Mouse (Mus musculus): Measurements from ENCODE around the gene Il20rb. TPM values are rescaled to one million over a fixed set of nuclear protein-coding genes. Genes with fewer than 3 reads are reported as not detected.

Gene Il20rb
- total RNA-seq, 2 experiments from 2014 or later = 3.8 to 4.1 TPM

GRCm38 (mm10) chr9:100436865-100437595, 49.6 kb downstream of the Il20rb start:
- no peak for DNase-seq (ENCODE audit: extremely low spot score in 1 of 2, low spot score in 1 of 2)

DNA sequence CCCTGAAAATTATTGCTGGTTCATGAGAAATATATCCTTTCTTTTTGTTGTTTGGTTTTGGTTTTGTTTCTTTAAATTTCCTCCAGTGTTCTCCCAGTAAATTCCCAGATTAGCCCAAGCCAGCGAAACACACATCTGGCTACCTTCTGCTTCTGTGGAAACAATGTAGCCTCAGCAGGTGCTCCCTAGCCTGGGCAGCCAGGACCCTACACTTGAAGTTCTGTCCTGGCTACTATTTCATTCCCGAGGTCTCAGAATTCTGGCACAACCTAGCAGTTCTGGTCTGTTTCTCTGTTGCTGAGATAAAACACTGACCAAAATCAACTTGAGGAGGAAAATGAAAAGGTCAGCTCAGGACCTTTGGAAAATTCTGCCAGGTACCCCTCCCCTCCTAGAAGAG, 55.2 kb downstream of the Il20rb start:
- DNase-seq (ENCODE audit: extremely low spot score in 1 of 2, low spot score in 1 of 2) = no peak

DNA sequence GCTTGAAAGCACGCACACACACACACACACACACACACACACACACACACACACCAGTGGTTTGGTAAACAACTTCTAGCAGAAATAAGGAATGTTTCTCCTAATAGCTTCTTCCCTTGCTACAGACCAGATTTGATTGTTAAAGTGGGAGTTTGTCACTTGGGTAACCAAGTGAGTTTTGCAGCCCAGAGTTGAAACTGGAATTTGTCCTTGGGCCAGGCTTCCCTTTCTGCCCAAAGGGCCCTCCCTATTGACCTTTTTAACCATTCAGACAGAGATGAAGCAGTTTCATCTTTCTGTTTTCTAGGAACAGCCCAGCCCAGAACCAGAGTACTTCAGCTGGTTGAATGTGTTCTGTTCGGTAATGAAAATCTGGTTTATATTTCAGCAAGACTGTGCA, 55.7 kb downstream of the Il20rb start:
- no peak for DNase-seq (ENCODE audit: extremely low spot score in 1 of 2, low spot score in 1 of 2)

DNA sequence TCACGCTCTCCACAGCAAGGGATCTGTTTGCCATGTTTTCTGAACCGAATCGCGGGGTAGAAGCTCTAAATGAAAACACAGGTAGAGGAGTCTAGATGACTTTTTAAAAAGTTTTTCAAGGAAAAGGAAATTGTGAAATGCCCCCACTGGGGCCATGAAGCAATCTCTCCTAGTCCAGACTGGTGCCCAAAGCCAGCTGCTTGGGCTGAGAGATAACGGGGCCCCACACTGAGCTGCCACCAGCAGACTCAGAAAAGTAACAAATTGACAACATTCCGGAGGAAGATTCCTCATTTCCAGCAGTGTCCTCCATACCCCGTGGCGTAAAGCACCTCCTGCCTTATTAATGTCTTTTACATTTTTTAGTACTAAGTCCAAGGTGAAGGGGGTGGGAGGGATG, 66.9 kb downstream of the Il20rb start:
- DNase-seq (ENCODE audit: extremely low spot score in 1 of 2, low spot score in 1 of 2) = no peak

GRCm38 (mm10) chr9:100419103-100419502, 67.5 kb downstream of the Il20rb start:
- DNase-seq (ENCODE audit: extremely low spot score in 1 of 2, low spot score in 1 of 2) = no peak

DNA sequence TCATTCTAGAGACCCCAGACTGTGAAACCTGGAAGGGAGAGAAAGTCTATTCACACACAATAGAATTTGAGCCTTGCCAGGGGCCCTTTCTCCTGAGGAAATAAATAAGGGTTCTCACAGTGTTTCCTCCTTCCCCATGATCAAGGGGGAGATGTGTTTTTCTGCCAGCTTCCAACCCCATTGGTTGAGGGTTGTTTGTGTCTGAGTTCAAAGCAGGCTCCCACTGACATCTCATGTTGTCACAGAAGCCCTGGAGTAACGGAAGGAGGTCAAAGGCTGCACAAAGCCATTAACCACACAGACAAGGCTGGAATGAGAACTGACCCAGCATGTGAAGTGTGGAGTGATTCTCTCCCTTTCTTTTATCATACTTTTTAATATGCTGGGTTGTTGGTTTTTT, 69.8 kb downstream of the Il20rb start:
- DNase-seq (ENCODE audit: extremely low spot score in 1 of 2, low spot score in 1 of 2) = no peak

DNA sequence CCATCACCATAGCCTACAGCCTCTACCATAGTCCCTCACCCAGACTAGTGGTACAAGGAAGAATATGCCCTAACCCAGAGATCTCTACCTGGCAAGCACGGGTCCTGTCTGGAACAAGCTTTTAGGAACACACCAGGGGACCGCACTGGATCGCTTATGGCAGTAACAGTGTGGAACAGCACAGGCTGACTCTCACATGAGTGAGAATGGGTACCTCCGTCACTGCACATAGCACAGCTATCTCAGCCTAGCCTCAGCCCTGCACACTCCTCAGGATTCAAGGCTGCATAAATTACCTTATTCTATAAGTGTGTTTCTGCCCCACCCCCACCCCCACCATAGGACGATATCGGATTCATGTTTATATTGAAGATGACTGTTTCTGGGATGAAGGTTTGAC, 70.3 kb downstream of the Il20rb start:
- DNase-seq (ENCODE audit: extremely low spot score in 1 of 2, low spot score in 1 of 2) = no peak

GRCm38 (mm10) chr9:100415328-100415979, 71.1 kb downstream of the Il20rb start:
- DNase-seq (ENCODE audit: extremely low spot score in 1 of 2, low spot score in 1 of 2) = peak; percentile 28 to 66

Other genes with a start within 250 kb of the Il20rb start
- 10 to 100 TPM; 33.5 to 37.2 TPM for gene Nck1, start 59.3 kb upstream of the Il20rb start, total RNA-seq (2021)
- gene Slc35g2, start 84.3 kb upstream of the Il20rb start, total RNA-seq (2021) = 10 to 100 TPM; 16.1 to 19.4 TPM
- 10 to 100 TPM; 49.5 to 50.4 TPM for gene Stag1, start 111.0 kb upstream of the Il20rb start, total RNA-seq (2021)